Mouse (Mus musculus) MEL (cell line): Measurements from ENCODE around the gene Ern1.

ENCODE experiments used
- CHD2 ChIP-seq: IDR thresholded peaks from 2 replicates; pipeline ENCODE4 v1.6.1; 2011; ENCODE audit warnings: low read length, improper control_type of control experiment
- CTCF ChIP-seq, 3 experiments: IDR thresholded peaks in 2 of 3; conservative IDR thresholded peaks in 1 of 3; 2 replicates each; pipeline ENCODE4 v1.5.1; 2011 to 2012; ENCODE audit warnings: low read length in 3 of 3, low read depth in 2 of 3, mild to moderate bottlenecking in 2 of 3, improper control_type of control experiment in 1 of 3, inconsistent platforms in 1 of 3, mixed read lengths in 1 of 3, moderate library complexity in 1 of 3; ENCODE audit not compliant: control insufficient read depth in 1 of 3, insufficient read depth in 1 of 3, poor library complexity in 1 of 3, severe bottlenecking in 1 of 3
- ETS1 ChIP-seq: IDR thresholded peaks from 2 replicates; pipeline ENCODE4 v1.6.1; 2012; ENCODE audit warnings: low read depth, mild to moderate bottlenecking, inconsistent platforms, low read length, improper control_type of control experiment, moderate library complexity
- KAT2A ChIP-seq: conservative IDR thresholded peaks from 2 replicates; pipeline ENCODE4 v1.6.1; 2012; ENCODE audit warnings: low read depth, low read length, improper control_type of control experiment, inconsistent platforms
- MAFK ChIP-seq: IDR thresholded peaks from 2 replicates; pipeline ENCODE4 v1.6.1; 2011; ENCODE audit warnings: low read depth, mild to moderate bottlenecking, low read length, improper control_type of control experiment, borderline replicate concordance
- MEF2A ChIP-seq: IDR thresholded peaks from 2 replicates; pipeline ENCODE4 v1.6.1; 2014; ENCODE audit warnings: low read depth, mild to moderate bottlenecking, inconsistent platforms, low read length, improper control_type of control experiment; ENCODE audit not compliant: poor library complexity, insufficient replicate concordance, severe bottlenecking; ENCODE audit errors: extremely low read depth
- MXI1 ChIP-seq: IDR thresholded peaks from 2 replicates; pipeline ENCODE4 v1.6.1; 2011; ENCODE audit warnings: mild to moderate bottlenecking, low read depth, low read length, improper control_type of control experiment
- POLR2A ChIP-seq, 2 experiments: IDR thresholded peaks; 2 replicates each; pipeline ENCODE4 v1.6.1; 2011 to 2012; ENCODE audit warnings: low read length in 2 of 2, mild to moderate bottlenecking in 2 of 2, control low read depth in 1 of 2, improper control_type of control experiment in 1 of 2, low read depth in 1 of 2, moderate library complexity in 1 of 2; ENCODE audit not compliant: control insufficient read depth in 1 of 2, insufficient read depth in 1 of 2, poor library complexity in 1 of 2
- POLR2AphosphoS5 ChIP-seq: IDR thresholded peaks from 2 replicates; pipeline ENCODE4 v1.6.1; 2012; ENCODE audit warnings: low read depth, borderline replicate concordance, mild to moderate bottlenecking, inconsistent platforms, low read length, moderate library complexity, mixed read lengths
- RAD21 ChIP-seq: IDR thresholded peaks from 2 replicates; pipeline ENCODE4 v1.6.1; 2011; ENCODE audit warnings: mild to moderate bottlenecking, low read depth, low read length, improper control_type of control experiment
- RCOR1 ChIP-seq: IDR thresholded peaks from 2 replicates; pipeline ENCODE4 v1.6.1; 2012; ENCODE audit warnings: low read depth, mild to moderate bottlenecking, inconsistent platforms, low read length, improper control_type of control experiment
- SIN3A ChIP-seq: IDR thresholded peaks from 2 replicates; pipeline ENCODE4 v1.6.1; 2012; ENCODE audit warnings: low read length, improper control_type of control experiment, inconsistent platforms
- USF1 ChIP-seq: IDR thresholded peaks from 2 replicates; pipeline ENCODE4 v1.6.1; 2014; ENCODE audit warnings: low read depth, mild to moderate bottlenecking, inconsistent platforms, low read length, improper control_type of control experiment, moderate library complexity
- ZNF384 ChIP-seq: IDR thresholded peaks from 2 replicates; pipeline ENCODE4 v1.6.1; 2012; ENCODE audit warnings: low read depth, mild to moderate bottlenecking, inconsistent platforms, low read length, improper control_type of control experiment

DNA sequence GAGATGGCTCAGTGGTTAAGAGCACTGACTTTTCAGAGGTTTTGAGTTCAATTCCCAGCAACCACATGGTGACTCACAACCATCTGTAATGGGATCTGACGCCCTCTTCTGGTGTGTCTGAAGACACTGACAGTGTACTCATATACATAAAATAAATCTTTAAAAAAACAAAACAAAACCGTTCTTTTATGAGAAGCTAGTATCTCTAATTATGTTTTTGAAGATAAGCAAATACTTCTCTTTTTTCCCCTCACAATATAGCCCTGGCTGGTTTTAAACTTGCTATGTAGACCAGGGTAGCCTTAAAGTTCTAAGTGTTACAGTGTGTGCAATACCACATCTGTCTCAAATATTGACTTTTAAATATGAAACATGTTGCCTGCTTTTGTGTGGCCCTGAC lies 76.5 kb downstream of the Ern1 start:
- TF ChIP-seq MEF2A (no peak), MAFK (no peak), POLR2A (IDR thresholded peaks at IDR 0.05; ENCODE audit: control insufficient read depth in 1 of 2, insufficient read depth in 1 of 2, low read depth in 1 of 2, low read length in 2 of 2, poor library complexity in 1 of 2) (no peak), MXI1 (no peak), USF1 (no peak), CTCF (IDR thresholded peaks at IDR 0.05 in 2 of 3, conservative IDR thresholded peaks at IDR 0.05 in 1 of 3; ENCODE audit: control insufficient read depth in 1 of 3, insufficient read depth in 1 of 3, low read depth in 2 of 3, low read length in 3 of 3, poor library complexity in 1 of 3, severe bottlenecking in 1 of 3) (peak in 1 of 3 experiments; percentile 25; a peak in 3 of 6 replicates), CHD2 (no peak), ZNF384 (peak; percentile 63), KAT2A (no peak), SIN3A (no peak; the same call in none of the 2 replicates), POLR2AphosphoS5 (no peak), RAD21 (no peak), RCOR1 (peak; percentile 79), ETS1 (no peak)
